Mouse (Mus musculus): ENCODE measurements around the gene Antxr2.
A peak's percentile ranks its signal among the peaks of the same experiment; 100 is the strongest.

The Antxr2 gene

GRCm38 (mm10) chr5:97996500-97997176 lies 34.2 kb downstream of the Antxr2 start:
- no peak for DNase-seq (ENCODE audit: extremely low read depth, insufficient read length, low spot score)

DNA sequence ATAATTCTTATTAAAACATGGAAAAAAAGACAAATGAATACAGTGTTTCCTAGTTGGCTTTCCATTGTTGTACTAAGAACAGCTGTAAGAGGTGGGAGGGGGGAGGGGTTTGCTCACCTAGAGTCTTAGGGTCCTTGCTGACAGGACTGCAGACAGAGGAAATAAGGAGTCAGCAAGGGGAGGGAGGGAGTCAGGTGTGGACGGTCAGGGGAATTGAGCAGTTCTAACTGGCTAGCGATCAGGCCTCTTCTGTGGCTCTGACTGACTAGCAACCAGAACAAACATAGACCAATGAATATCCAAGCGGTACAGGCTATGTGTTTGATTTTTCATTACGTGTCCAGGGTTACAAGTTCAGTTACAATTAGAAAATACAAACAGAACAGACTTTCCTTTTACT lies 35.0 kb downstream of the Antxr2 start:
- no peak for DNase-seq (ENCODE audit: extremely low read depth, insufficient read length, low spot score)

GRCm38 (mm10) chr5:97986656-97987294 lies 44.1 kb downstream of the Antxr2 start:
- DNase-seq (ENCODE audit: extremely low read depth, insufficient read length, low spot score) = peak; percentile 73

GRCm38 (mm10) chr5:97983375-97983774 lies 47.5 kb downstream of the Antxr2 start:
- DNase-seq (ENCODE audit: extremely low read depth, insufficient read length, low spot score) = no peak

DNA sequence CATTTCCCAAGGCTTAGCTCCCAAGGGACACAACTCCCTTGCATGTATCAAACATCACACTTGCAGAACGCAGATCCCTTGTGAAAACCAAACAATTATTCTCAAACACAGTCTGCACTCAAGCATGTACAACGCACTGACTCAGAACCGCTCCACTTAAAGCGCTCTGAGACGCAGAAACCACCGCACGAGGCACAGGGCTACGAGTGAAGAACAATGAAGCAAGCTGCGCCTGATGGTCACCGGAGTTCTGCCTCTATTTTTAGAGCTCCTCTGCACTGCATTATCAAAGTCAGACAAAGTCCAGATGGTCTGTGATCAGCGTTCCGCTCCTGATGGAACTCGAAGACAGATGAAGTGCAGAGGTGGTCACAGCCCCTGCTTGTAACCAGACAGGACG lies 50.4 kb downstream of the Antxr2 start:
- no peak for DNase-seq (ENCODE audit: extremely low read depth, insufficient read length, low spot score)

- no peak for DNase-seq (ENCODE audit: extremely low read depth, insufficient read length, low spot score)
These were observed 57.5 kb downstream of the Antxr2 start for GRCm38 (mm10) chr5:97973293-97973692.

DNA sequence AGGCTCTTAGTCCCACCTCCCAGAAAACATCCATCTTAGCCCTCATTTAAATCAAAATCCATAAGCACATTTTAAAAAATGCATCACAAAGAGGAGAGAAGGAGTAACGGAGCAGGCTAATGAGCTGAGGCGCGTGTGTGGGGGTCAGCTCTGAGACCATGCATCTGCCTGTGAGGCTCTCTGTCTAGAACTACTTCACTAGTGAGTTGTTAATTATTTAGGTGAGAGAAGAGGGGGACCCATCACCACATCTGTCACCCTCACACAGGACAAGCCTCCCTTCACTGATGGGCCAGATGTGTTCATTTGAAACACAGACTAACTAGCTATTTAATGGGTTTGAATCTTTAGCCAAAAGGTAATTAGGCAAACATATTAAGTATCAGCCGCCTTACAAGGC lies 58.8 kb downstream of the Antxr2 start:
- no peak for DNase-seq (ENCODE audit: extremely low read depth, insufficient read length, low spot score)

GRCm38 (mm10) chr5:97971236-97971635 lies 59.6 kb downstream of the Antxr2 start:
- DNase-seq (ENCODE audit: extremely low read depth, insufficient read length, low spot score) = no peak

DNA sequence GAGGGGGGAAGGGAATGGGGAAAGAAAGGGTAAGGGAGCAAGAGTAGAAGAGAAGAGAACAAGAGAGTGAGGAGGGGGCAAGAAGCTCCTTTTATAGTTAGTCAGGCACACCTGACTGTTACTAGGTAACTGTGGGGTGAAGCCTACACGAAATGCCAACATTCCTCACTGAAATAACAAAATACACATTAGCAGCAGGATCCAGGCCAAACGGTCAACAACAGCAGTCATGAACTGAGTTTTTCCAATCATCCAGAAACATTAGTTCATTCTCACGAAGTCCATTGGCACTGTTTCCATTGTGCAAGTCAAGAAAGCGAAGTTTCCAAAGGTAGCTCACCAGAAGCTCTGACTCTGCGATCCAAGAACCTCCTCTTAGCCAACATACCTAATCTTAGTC lies 63.8 kb downstream of the Antxr2 start:
- no peak for DNase-seq (ENCODE audit: extremely low read depth, insufficient read length, low spot score)

GRCm38 (mm10) chr5:97966101-97966500 lies 64.7 kb downstream of the Antxr2 start:
- no peak for DNase-seq (ENCODE audit: extremely low read depth, insufficient read length, low spot score)

- peak; percentile 5 for DNase-seq (ENCODE audit: extremely low read depth, insufficient read length, low spot score)
These were observed 66.4 kb downstream of the Antxr2 start for GRCm38 (mm10) chr5:97964444-97964843.

DNA sequence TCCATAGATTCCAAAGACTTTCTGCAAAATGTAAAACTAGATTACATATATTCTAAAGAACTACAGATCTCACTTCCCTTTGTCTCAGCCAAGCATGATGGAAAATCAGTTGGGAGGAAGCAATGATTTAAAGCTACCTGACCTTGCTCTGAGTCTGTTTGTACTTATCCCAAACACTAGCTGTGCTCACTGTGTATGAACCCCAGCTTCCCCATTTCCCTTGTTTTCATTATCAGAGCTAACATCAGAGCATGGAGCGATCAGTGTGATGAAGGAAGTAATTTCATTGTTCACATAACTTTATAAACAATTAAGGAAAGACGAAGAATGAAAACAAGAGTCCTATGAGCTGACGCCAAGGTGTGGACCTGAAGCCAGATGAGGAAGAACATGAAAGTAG lies 68.3 kb downstream of the Antxr2 start:
- no peak for DNase-seq (ENCODE audit: extremely low read depth, insufficient read length, low spot score)

DNA sequence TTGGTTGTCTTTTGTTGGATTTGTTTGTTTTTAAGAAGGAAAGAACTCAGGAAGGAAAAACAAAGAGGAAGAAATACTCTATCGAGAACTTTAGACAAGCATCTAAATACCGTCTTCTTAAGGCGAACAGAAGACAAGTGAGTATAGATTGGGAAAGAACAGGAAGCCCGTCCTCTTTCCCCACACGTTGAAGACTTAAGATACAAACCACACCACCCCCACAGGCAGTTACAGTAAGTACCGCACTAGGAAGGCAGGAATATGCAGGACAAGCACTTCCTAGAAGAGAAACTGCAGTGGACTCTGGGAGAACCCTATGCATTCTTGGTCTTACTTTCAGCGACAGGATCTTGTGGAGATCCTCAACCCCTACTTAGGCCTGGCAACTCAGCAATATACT lies 69.1 kb downstream of the Antxr2 start:
- DNase-seq (ENCODE audit: extremely low read depth, insufficient read length, low spot score) = no peak

- no peak for DNase-seq (ENCODE audit: extremely low read depth, insufficient read length, low spot score)
These were observed 71.2 kb downstream of the Antxr2 start for GRCm38 (mm10) chr5:97959651-97960050.

- no peak for DNase-seq (ENCODE audit: extremely low read depth, insufficient read length, low spot score)
These were observed 71.8 kb downstream of the Antxr2 start for GRCm38 (mm10) chr5:97959010-97959409.

GRCm38 (mm10) chr5:97957501-97957900 lies 73.3 kb downstream of the Antxr2 start:
- DNase-seq (ENCODE audit: extremely low read depth, insufficient read length, low spot score) = no peak

DNA sequence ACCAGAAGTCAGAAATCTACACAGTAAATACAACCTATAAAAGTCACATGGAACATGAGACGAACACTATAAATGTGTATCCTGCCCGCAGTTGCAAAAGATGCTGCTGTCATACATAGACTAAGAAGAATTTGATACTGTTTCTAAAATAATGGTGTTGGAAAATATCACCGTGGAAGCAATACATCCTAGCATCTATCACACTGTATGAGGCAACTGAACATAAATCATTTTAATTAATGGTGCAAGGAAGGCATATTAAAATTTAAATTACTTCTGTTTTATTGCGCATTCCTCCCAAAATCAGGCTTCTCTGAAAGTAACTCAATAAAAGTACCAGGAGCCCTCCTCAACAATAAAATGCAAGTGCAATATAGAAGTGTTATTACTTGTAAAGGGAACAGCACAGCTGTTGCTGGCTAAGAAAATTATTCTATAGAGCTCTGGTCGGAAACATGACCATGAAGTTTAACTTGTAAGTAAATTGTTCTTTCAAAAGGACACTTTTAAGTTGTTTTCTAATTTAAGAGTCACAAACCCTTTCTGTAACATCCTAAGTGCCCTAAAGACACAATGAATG lies 76.6 kb downstream of the Antxr2 start:
- no peak for DNase-seq (ENCODE audit: extremely low read depth, insufficient read length, low spot score)

- DNase-seq (ENCODE audit: extremely low read depth, insufficient read length, low spot score) = no peak
These were observed 77.5 kb downstream of the Antxr2 start for GRCm38 (mm10) chr5:97953241-97953920.

GRCm38 (mm10) chr5:97947261-97947660 lies 83.6 kb downstream of the Antxr2 start:
- no peak for DNase-seq (ENCODE audit: extremely low read depth, insufficient read length, low spot score)

- DNase-seq (ENCODE audit: extremely low read depth, insufficient read length, low spot score) = no peak
These were observed 84.6 kb downstream of the Antxr2 start for GRCm38 (mm10) chr5:97946236-97946635.
